Mouse (Mus musculus) G1E (cell line): ENCODE measurements around the gene Dnmt3b.

Experiments
- CTCF ChIP-seq: IDR thresholded peaks from 2 replicates; pipeline ENCODE4 v1.5.1; 2012; ENCODE audit warnings: low read depth, low read length, inconsistent platforms, mixed read lengths
- GATA1 ChIP-seq: IDR thresholded peaks from 2 replicates; pipeline ENCODE4 v1.6.1; 2012; ENCODE audit warnings: borderline replicate concordance, low read length, inconsistent platforms, mixed read lengths
- GATA2 ChIP-seq: IDR thresholded peaks from 2 replicates; pipeline ENCODE4 v1.6.1; 2012; ENCODE audit warnings: low read depth, low read length, inconsistent platforms, borderline replicate concordance
- TAL1 ChIP-seq: conservative IDR thresholded peaks from 2 replicates; pipeline ENCODE4 v1.6.1; 2012; ENCODE audit warnings: low read depth, low read length, inconsistent platforms, mixed read lengths

DNA sequence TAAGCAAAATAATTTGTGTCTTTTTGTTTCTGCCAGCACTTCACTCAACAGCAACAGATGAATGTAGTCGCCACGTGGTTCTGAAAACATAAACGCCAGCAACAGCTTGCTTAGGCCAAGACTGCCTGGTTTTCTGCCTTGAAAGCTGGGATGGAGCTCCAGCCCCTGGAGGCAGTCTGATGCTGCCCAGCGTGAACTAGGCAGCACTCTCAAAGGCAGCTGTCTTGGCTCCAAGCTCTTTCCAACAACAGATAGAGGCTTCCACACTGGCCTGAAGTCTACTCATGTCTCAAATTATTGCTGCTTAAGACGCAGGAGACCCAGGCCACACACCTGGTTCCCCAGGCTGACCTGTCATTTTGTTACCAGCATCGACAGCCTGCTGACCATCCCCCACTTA lies 54.1 kb downstream of the Dnmt3b start:
- no peak for TF ChIP-seq GATA2
- no peak for TF ChIP-seq CTCF
- TF ChIP-seq GATA1, result no peak
- TF ChIP-seq TAL1, result no peak
